Mouse (Mus musculus) kidney, postnatal 0 days (tissue): ENCODE data around the gene Col23a1. TPM values are rescaled to one million over a fixed set of nuclear protein-coding genes. Genes with fewer than 3 reads are reported as not detected.

Experiments used
- ATAC-seq: fragments of 200-750 bp; cut with Nextera tagmentation; replicated peaks from 2 replicates; pipeline ENCODE4 v1.8.0; 2017; ENCODE audit warnings: low read depth, moderate number of reproducible peaks, moderate TSS enrichment, moderate library complexity; ENCODE audit not compliant: low FRiP score
- DNase-seq: peaks from one replicate; pipeline ENCODE4 v3.0.0-alpha.2; 2016; ENCODE audit warnings: low spot score
- H3K27ac ChIP-seq: fragments of 300-500 bp; sonication (generic); 2 replicates; pipeline ENCODE4 v1.5.1; 2014; ENCODE audit warnings: mild to moderate bottlenecking
- H3K27me3 ChIP-seq: fragments of 300-500 bp; sonication (generic); 2 replicates; pipeline ENCODE4 v1.6.1; 2014; ENCODE audit warnings: low read length, mixed read lengths; ENCODE audit not compliant: insufficient read depth
- H3K36me3 ChIP-seq: fragments of 300-500 bp; sonication (generic); 2 replicates; pipeline ENCODE4 v1.6.1; 2014; ENCODE audit warnings: low read length, mixed read lengths; ENCODE audit not compliant: insufficient read depth
- H3K4me1 ChIP-seq: fragments of 300-500 bp; sonication (generic); replicated peaks from 2 replicates; pipeline ENCODE4 v1.6.1; 2014; ENCODE audit warnings: antibody characterized with exemption, low read length, mixed read lengths; ENCODE audit not compliant: insufficient read depth
- H3K4me2 ChIP-seq: fragments of 300-500 bp; sonication (generic); 2 replicates; pipeline ENCODE4 v1.6.1; 2014; ENCODE audit warnings: mild to moderate bottlenecking, low read length, moderate library complexity, mixed read lengths
- H3K4me3 ChIP-seq: fragments of 300-500 bp; sonication (generic); replicated peaks from 2 replicates; pipeline ENCODE4 v1.5.1; 2014; ENCODE audit warnings: low read depth, low read length
- H3K9ac ChIP-seq: fragments of 300-500 bp; sonication (generic); 2 replicates; pipeline ENCODE4 v1.6.1; 2014; ENCODE audit warnings: low read depth, low read length
- H3K9me3 ChIP-seq: fragments of 300-500 bp; sonication (generic); replicated peaks from 2 replicates; pipeline ENCODE4 v1.6.1; 2016; ENCODE audit warnings: low read length, inconsistent platforms, mixed read lengths
- CTCF ChIP-seq: IDR thresholded peaks from 2 replicates; pipeline ENCODE4 v1.5.1; 2016; ENCODE audit warnings: antibody characterized with exemption, low read depth, mild to moderate bottlenecking, moderate library complexity
- WGBS: fragments of 180-500 bp; shearing (Covaris S2); extraction: QIAGEN DNeasy Blood & Tissue Kit; methylation state at CpG from one replicate; pipeline ENCODE4 v1.1.7; 2014; 5-methylcytosine and 5-hydroxymethylcytosine counted together
- polyA plus RNA-seq: library from polyadenylated mRNA; unstranded; fragments of >200 nt; fragmentation: Nextera tagmentation; extraction: Ambion mirVana; gene quantifications from 2 replicates; pipeline ENCODE4 v1.2.1, GENCODE M21; 2015

Gene Col23a1
- polyA plus RNA-seq, 1 experiment from 2014 or later: 6.8 TPM

GRCm38 (mm10) chr11:51523215-51523614, 233.5 kb downstream of the Col23a1 start:
- Histone ChIP-seq H3K4me2 (no peak overlapping the region), H3K4me3 (no peak overlapping the region), H3K36me3 (no peaks in the 10 kb centered on the region), H3K27me3 (no peaks in the 10 kb centered on the region), H3K9me3 (no peaks in the 10 kb centered on the region), H3K9ac (no peak overlapping the region), H3K27ac (no peak overlapping the region), H3K4me1 (peaks cover 2% of the 10 kb centered on the region; the same call in 1 of the 2 replicates)
- no peak for ATAC-seq
- DNase-seq: no peak
- TF ChIP-seq CTCF: no peak

GRCm38 (mm10) chr11:51523625-51524024, 233.9 kb downstream of the Col23a1 start:
- H3K36me3 ChIP-seq: no peaks in the 10 kb centered on the region
- H3K4me2 ChIP-seq: no peak overlapping the region
- ATAC-seq (no peak), DNase-seq (no peak)
- H3K4me3 ChIP-seq: no peak overlapping the region
- no peak overlapping the region for H3K27ac ChIP-seq
- H3K27me3 ChIP-seq: no peaks in the 10 kb centered on the region
- 64% methylated on average over 9 of the region's 9 CpGs for WGBS
- H3K4me1 ChIP-seq: peaks cover 2% of the 10 kb centered on the region; the same call in 1 of the 2 replicates
- TF ChIP-seq CTCF: no peak
- H3K9me3 ChIP-seq: no peaks in the 10 kb centered on the region
- H3K9ac ChIP-seq: no peak overlapping the region

GRCm38 (mm10) chr11:51526631-51527161, 237.0 kb downstream of the Col23a1 start:
- WGBS: 22% methylated on average over 14 of the region's 14 CpGs
- Histone ChIP-seq H3K27me3 (no peaks in the 10 kb centered on the region), H3K27ac (no peak overlapping the region), H3K4me2 (no peak overlapping the region), H3K9ac (no peak overlapping the region), H3K9me3 (no peaks in the 10 kb centered on the region), H3K4me3 (no peak overlapping the region), H3K36me3 (no peaks in the 10 kb centered on the region), H3K4me1 (no peaks in the 10 kb centered on the region; the same call in 1 of the 2 replicates)
- TF ChIP-seq CTCF: no peak
- DNase-seq: peak; percentile 46
- no peak for ATAC-seq

- no peaks in the 10 kb centered on the region for H3K27me3 ChIP-seq
- H3K9me3 ChIP-seq: no peaks in the 10 kb centered on the region
- H3K4me1 ChIP-seq: no peaks in the 10 kb centered on the region
- TF ChIP-seq CTCF: no peak
- ATAC-seq: no peak
- H3K4me3 ChIP-seq: no peak overlapping the region
- no peak overlapping the region for H3K9ac ChIP-seq
- DNase-seq: no peak
- no peaks in the 10 kb centered on the region for H3K36me3 ChIP-seq
- no peak overlapping the region for H3K27ac ChIP-seq
- H3K4me2 ChIP-seq: no peak overlapping the region
- WGBS: 55% methylated on average over 11 of the region's 11 CpGs
Observed at GRCm38 (mm10) chr11:51533128-51533533, 243.4 kb downstream of the Col23a1 start.

- Histone ChIP-seq H3K4me3 (no peak overlapping the region), H3K4me1 (no peaks in the 10 kb centered on the region), H3K9ac (no peak overlapping the region), H3K9me3 (no peaks in the 10 kb centered on the region), H3K36me3 (no peaks in the 10 kb centered on the region), H3K4me2 (no peak overlapping the region), H3K27ac (no peak overlapping the region), H3K27me3 (no peaks in the 10 kb centered on the region)
- TF ChIP-seq CTCF: peak; percentile 93
- peak; percentile 61 for DNase-seq
- ATAC-seq: no peak
- 42% methylated on average over 2 of the region's 2 CpGs for WGBS
Observed at GRCm38 (mm10) chr11:51534314-51534713, 244.6 kb downstream of the Col23a1 start.

GRCm38 (mm10) chr11:51538388-51538787, 248.7 kb downstream of the Col23a1 start:
- H3K36me3 ChIP-seq: no peaks in the 10 kb centered on the region
- H3K27me3 ChIP-seq: no peaks in the 10 kb centered on the region
- H3K9me3 ChIP-seq: no peaks in the 10 kb centered on the region
- no peak overlapping the region for H3K4me2 ChIP-seq
- no peak for ATAC-seq
- no peak for TF ChIP-seq CTCF
- no peak overlapping the region for H3K9ac ChIP-seq
- no peak for DNase-seq
- 27% methylated on average over 7 of the region's 7 CpGs for WGBS
- H3K27ac ChIP-seq: no peak overlapping the region
- H3K4me1 ChIP-seq: no peaks in the 10 kb centered on the region
- H3K4me3 ChIP-seq: no peak overlapping the region
